Mouse (Mus musculus): ENCODE results near the gene Fn1. TPM values are rescaled to one million over a fixed set of nuclear protein-coding genes. Genes with fewer than 3 reads are reported as not detected.

The Fn1 gene
- polyA plus RNA-seq, 1 experiment from 2014 or later: 74.2 TPM

DNA sequence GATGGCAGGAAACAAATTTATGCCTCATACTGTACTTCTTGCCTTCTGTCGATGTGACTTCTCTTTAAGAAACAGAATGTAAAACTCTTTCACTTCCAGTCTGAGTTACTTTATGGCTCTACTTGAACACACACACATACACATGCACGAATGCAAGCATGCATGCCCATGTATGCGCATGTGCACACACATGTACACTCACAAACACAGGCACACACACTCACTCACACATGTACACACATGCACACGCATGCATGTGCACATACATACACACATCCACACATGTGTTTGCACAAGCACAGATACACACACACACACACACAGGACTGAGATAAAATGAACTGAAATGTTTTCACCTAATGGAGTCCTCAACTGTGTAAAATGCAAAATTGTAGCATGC is 16.3 kb downstream of the Fn1 start:
- peaks cover 8% of the 10 kb centered on the region for H3K36me3 ChIP-seq (ENCODE audit: control insufficient read depth, insufficient read depth, low read length)
- no peaks in the 10 kb centered on the region for H3K4me1 ChIP-seq (replicated peaks; ENCODE audit: control insufficient read depth, insufficient read depth)
- no peak for TF ChIP-seq CTCF (IDR thresholded peaks at IDR 0.05; ENCODE audit: low read depth)
- no peak for TF ChIP-seq EP300 (optimal IDR thresholded peaks at IDR 0.05)
- H3K4me2 ChIP-seq (replicated peaks; ENCODE audit: low read depth): no peak overlapping the region
- H3K27ac ChIP-seq (replicated peaks): no peak overlapping the region
- H3K4me3 ChIP-seq (ENCODE audit: low read depth, low read length): no peak overlapping the region
- H3K9ac ChIP-seq (ENCODE audit: low read length): no peak overlapping the region
- H3K27me3 ChIP-seq (ENCODE audit: control insufficient read depth, insufficient read depth, low read length): no peaks in the 10 kb centered on the region
- DNase-seq (ENCODE audit: low spot score) (no peak), ATAC-seq (ENCODE audit: low FRiP score, low TSS enrichment) (no peak)
- WGBS: 88% methylated on average over 4 of the region's 4 CpGs
- H3K9me3 ChIP-seq (ENCODE audit: control insufficient read depth, low read length): no peaks in the 10 kb centered on the region

- peaks cover 7% of the 10 kb centered on the region for H3K36me3 ChIP-seq (ENCODE audit: control insufficient read depth, insufficient read depth, low read length)
- no peaks in the 10 kb centered on the region for H3K27me3 ChIP-seq (ENCODE audit: control insufficient read depth, insufficient read depth, low read length)
- H3K9ac ChIP-seq (ENCODE audit: low read length): no peak overlapping the region
- no peak for ATAC-seq (ENCODE audit: low FRiP score, low TSS enrichment)
- H3K9me3 ChIP-seq (ENCODE audit: control insufficient read depth, low read length): no peaks in the 10 kb centered on the region
- H3K4me3 ChIP-seq (ENCODE audit: low read depth, low read length): no peak overlapping the region
- H3K27ac ChIP-seq (replicated peaks): no peak overlapping the region
- no peaks in the 10 kb centered on the region for H3K4me1 ChIP-seq (replicated peaks; ENCODE audit: control insufficient read depth, insufficient read depth)
- TF ChIP-seq CTCF (IDR thresholded peaks at IDR 0.05; ENCODE audit: low read depth) (no peak), EP300 (optimal IDR thresholded peaks at IDR 0.05) (no peak)
- 84% methylated on average over 5 of the region's 5 CpGs for WGBS
- no peak overlapping the region for H3K4me2 ChIP-seq (replicated peaks; ENCODE audit: low read depth)
- DNase-seq (ENCODE audit: low spot score): no peak
Measured at GRCm38 (mm10) chr1:71636116-71636515, 16.9 kb downstream of the Fn1 start.

- Histone ChIP-seq H3K27me3 (ENCODE audit: control insufficient read depth, insufficient read depth, low read length) (no peaks in the 10 kb centered on the region), H3K4me1 (replicated peaks; ENCODE audit: control insufficient read depth, insufficient read depth) (no peaks in the 10 kb centered on the region), H3K4me2 (replicated peaks; ENCODE audit: low read depth) (no peak overlapping the region), H3K4me3 (ENCODE audit: low read depth, low read length) (no peak overlapping the region), H3K9ac (ENCODE audit: low read length) (no peak overlapping the region), H3K36me3 (ENCODE audit: control insufficient read depth, insufficient read depth, low read length) (peaks cover 4% of the 10 kb centered on the region), H3K9me3 (ENCODE audit: control insufficient read depth, low read length) (no peaks in the 10 kb centered on the region), H3K27ac (replicated peaks) (no peak overlapping the region)
- ATAC-seq (ENCODE audit: low FRiP score, low TSS enrichment) (no peak), DNase-seq (ENCODE audit: low spot score) (no peak)
- 94% methylated on average over 10 of the region's 10 CpGs for WGBS
- TF ChIP-seq EP300 (optimal IDR thresholded peaks at IDR 0.05) (no peak), CTCF (IDR thresholded peaks at IDR 0.05; ENCODE audit: low read depth) (no peak)
Measured at GRCm38 (mm10) chr1:71635101-71636014, 17.6 kb downstream of the Fn1 start.

DNA sequence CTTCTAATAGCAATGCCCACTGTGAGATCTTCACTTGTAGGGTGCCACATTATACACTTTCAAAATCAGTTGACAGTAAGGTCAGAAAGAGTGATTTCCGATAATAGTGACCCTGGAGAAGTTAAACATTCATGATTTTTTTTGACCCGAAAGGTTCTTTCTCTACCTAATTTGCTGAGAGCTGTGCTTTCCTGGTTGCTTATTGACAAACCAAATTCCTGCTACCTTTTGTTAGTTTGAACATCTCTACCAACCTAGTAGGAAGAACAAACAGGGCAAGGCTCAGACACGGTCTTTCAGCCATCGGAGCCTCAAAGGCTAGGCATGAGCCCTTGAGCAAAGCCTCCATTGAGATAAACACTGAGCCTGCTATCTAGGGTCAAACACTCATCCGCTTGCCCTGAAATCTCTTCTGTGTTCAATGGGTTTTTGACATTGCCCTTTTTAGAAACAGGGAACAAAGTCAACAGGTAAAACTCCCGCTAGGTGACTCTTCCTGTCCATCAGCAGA is 18.5 kb downstream of the Fn1 start:
- no peak for TF ChIP-seq EP300 (optimal IDR thresholded peaks at IDR 0.05)
- TF ChIP-seq CTCF (IDR thresholded peaks at IDR 0.05; ENCODE audit: low read depth): no peak
- H3K4me1 ChIP-seq (replicated peaks; ENCODE audit: control insufficient read depth, insufficient read depth): no peaks in the 10 kb centered on the region
- 80% methylated on average over 6 of the region's 6 CpGs for WGBS
- ATAC-seq (ENCODE audit: low FRiP score, low TSS enrichment) (no peak), DNase-seq (ENCODE audit: low spot score) (no peak)
- H3K27ac ChIP-seq (replicated peaks): no peak overlapping the region
- no peak overlapping the region for H3K4me2 ChIP-seq (replicated peaks; ENCODE audit: low read depth)
- no peaks in the 10 kb centered on the region for H3K9me3 ChIP-seq (ENCODE audit: control insufficient read depth, low read length)
- H3K4me3 ChIP-seq (ENCODE audit: low read depth, low read length): no peak overlapping the region
- no peaks in the 10 kb centered on the region for H3K27me3 ChIP-seq (ENCODE audit: control insufficient read depth, insufficient read depth, low read length)
- H3K36me3 ChIP-seq (ENCODE audit: control insufficient read depth, insufficient read depth, low read length): peaks cover 5% of the 10 kb centered on the region
- no peak overlapping the region for H3K9ac ChIP-seq (ENCODE audit: low read length)

- Histone ChIP-seq H3K27me3 (ENCODE audit: control insufficient read depth, insufficient read depth, low read length) (no peaks in the 10 kb centered on the region), H3K4me1 (replicated peaks; ENCODE audit: control insufficient read depth, insufficient read depth) (no peaks in the 10 kb centered on the region), H3K27ac (replicated peaks) (no peak overlapping the region), H3K36me3 (ENCODE audit: control insufficient read depth, insufficient read depth, low read length) (peaks cover 20% of the 10 kb centered on the region), H3K4me2 (replicated peaks; ENCODE audit: low read depth) (no peak overlapping the region), H3K4me3 (ENCODE audit: low read depth, low read length) (no peak overlapping the region), H3K9ac (ENCODE audit: low read length) (no peak overlapping the region), H3K9me3 (ENCODE audit: control insufficient read depth, low read length) (no peaks in the 10 kb centered on the region)
- 83% methylated on average over 10 of the region's 10 CpGs for WGBS
- DNase-seq (ENCODE audit: low spot score) (no peak), ATAC-seq (ENCODE audit: low FRiP score, low TSS enrichment) (no peak)
- no peak for TF ChIP-seq CTCF (IDR thresholded peaks at IDR 0.05; ENCODE audit: low read depth)
- no peak for TF ChIP-seq EP300 (optimal IDR thresholded peaks at IDR 0.05)
Measured at GRCm38 (mm10) chr1:71632387-71632786, 20.6 kb downstream of the Fn1 start.

- ATAC-seq (ENCODE audit: low FRiP score, low TSS enrichment): no peak
- H3K27me3 ChIP-seq (ENCODE audit: control insufficient read depth, insufficient read depth, low read length): no peaks in the 10 kb centered on the region
- H3K36me3 ChIP-seq (ENCODE audit: control insufficient read depth, insufficient read depth, low read length): peaks cover 20% of the 10 kb centered on the region
- H3K9me3 ChIP-seq (ENCODE audit: control insufficient read depth, low read length): no peaks in the 10 kb centered on the region
- no peak for DNase-seq (ENCODE audit: low spot score)
- 80% methylated on average over 6 of the region's 6 CpGs for WGBS
- H3K9ac ChIP-seq (ENCODE audit: low read length): no peak overlapping the region
- no peak overlapping the region for H3K4me2 ChIP-seq (replicated peaks; ENCODE audit: low read depth)
- H3K4me1 ChIP-seq (replicated peaks; ENCODE audit: control insufficient read depth, insufficient read depth): no peaks in the 10 kb centered on the region
- TF ChIP-seq CTCF (IDR thresholded peaks at IDR 0.05; ENCODE audit: low read depth): no peak
- no peak for TF ChIP-seq EP300 (optimal IDR thresholded peaks at IDR 0.05)
- H3K4me3 ChIP-seq (ENCODE audit: low read depth, low read length): no peak overlapping the region
- no peak overlapping the region for H3K27ac ChIP-seq (replicated peaks)
Measured at GRCm38 (mm10) chr1:71631811-71632210, 21.2 kb downstream of the Fn1 start.
